Mouse (Mus musculus) left cerebral cortex, postnatal 14 days (tissue): ENCODE data around the gene Smarca4. TPM values are rescaled to one million over a fixed set of nuclear protein-coding genes. Genes with fewer than 3 reads are reported as not detected.
A peak's percentile ranks its signal among the peaks of the same experiment; 100 is the strongest.

Experiments
- DNase-seq, 2 experiments: peaks; one replicate each; pipeline ENCODE4 v3.0.0; 2021 to 2022; ENCODE audit warnings: low spot score in 2 of 2, mixed read lengths in 1 of 2
- intact Hi-C: fragments of 180-260 bp; cut with DNase I; formaldehyde crosslinking; loops from one replicate; pipeline ENCODE4 v1.15.1; 2025
- total RNA-seq, 2 experiments: library from RNA; stranded (reverse); gene quantifications; 2 replicates each; pipeline ENCODE4 v1.2.3; 2021

Gene Smarca4
- total RNA-seq, 2 experiments from 2014 or later = 129 TPM

DNA sequence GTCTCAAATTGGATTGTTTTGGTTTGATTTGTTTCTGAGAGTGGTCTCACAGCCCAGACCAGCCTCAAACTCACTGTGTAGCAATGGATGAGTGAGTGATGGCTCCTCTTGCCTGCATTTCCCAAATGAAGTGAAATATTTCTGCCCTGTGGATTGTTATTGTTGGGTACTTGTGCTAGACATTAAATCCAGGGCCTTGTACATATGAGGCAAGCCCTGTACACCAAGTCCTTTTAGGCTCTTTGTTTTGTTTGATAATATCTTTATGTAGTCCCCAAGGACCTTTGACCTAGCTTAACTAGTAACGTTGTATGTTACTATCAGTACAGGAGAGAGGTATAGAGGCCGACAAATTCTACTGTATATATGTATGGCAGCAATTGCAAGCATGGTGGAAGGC lies 21.1 kb upstream of the Smarca4 start:
- intact Hi-C loops = no loop called here

GRCm38 (mm10) chr9:21598198-21598597 lies 17.8 kb upstream of the Smarca4 start:
- intact Hi-C loops = no loop called here
- no peak for DNase-seq

More for the DNA sequence above, 21.1 kb upstream of the Smarca4 start:
- DNase-seq = no peak

DNA sequence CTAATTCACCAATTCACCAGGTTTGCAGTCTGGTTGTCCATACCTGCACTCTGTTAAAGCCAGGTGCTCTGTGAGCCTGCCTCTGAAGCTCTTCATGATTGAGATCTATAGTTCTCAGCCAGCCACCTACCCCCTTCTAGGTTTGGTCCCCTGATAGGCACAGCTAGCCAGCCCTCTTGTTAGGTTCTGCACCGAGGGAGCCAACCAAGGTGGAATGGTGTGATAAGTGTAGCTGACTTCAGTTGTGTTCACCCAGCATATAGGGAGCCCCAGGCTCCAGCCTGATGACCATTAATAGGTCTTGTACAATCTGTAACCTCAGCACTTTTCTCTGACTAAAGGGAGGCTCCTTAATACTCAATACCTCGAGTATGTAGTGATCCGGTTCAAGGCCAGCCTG lies 15.8 kb upstream of the Smarca4 start:
- DNase-seq = no peak
- intact Hi-C loops = loop anchor here (10.0 kb wide), 1 partner anchor 275 kb away; no protein-coding TSS in a partner anchor

GRCm38 (mm10) chr9:21601073-21601472 lies 14.9 kb upstream of the Smarca4 start:
- intact Hi-C loops = loop anchor here (10.0 kb wide), 1 partner anchor 274 kb away; no protein-coding TSS in a partner anchor

DNA sequence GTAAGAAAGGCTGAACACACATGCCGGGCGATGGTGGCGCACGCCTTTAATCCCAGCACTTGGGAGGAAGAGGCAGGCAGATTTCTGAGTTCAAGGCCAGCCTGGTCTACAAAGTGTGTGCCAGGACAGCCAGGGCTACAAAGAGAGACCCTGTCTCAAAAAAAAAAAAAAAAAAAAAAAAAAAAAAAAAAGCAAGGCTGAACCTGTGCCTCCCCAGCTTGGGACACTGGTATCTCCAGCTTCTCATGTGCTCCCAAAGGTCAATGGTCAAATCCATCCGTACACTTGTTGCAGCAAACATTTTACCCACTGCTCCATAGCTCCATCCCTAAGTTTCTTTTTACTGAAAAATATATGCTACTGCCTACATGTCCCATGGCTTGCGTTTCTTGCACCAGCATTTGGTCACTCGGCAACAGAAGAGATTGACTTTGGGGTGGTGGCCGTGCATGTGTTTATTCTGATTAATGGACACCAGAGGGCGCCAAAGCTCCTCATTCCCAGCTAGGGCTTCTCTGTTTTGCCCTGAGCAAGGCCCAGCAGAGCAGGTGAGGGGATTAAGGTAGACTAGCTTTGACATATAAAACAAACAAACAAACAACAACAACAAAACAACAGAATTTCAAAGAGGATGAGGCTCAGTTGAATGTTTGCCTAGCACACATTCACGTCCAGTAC lies 14.1 kb upstream of the Smarca4 start:
- intact Hi-C loops = loop anchor here (10.0 kb wide), 1 partner anchor 273 kb away; no protein-coding TSS in a partner anchor
- DNase-seq = peak; percentile 59 to 77

More at GRCm38 (mm10) chr9:21601073-21601472, 14.9 kb upstream of the Smarca4 start:
- DNase-seq = no peak

DNA sequence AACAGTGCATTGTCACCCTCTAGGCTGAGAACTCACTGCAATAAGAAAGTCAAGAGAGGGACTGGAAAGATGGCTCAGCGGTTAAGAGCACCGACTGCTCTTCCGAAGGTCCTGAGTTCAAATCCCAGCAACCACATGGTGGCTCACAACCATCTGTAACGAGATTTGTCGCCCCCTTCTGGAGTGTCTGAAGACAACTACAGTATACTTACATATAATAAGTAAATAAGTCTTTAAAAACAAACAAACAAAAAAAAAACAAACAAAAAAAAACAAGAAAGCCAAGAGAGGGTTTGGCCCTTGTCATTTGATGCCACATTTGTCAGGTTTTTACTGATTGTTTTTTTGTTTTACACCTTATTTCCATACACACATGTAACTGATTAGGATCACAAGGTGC lies 11.8 kb upstream of the Smarca4 start:
- no peak for DNase-seq
- intact Hi-C loops = loop anchor here (10.0 kb wide), 1 partner anchor 271 kb away; no protein-coding TSS in a partner anchor

GRCm38 (mm10) chr9:21605865-21606264 lies 10.1 kb upstream of the Smarca4 start:
- intact Hi-C loops = loop anchor here (10.0 kb wide), 1 partner anchor 269 kb away; no protein-coding TSS in a partner anchor
- no peak for DNase-seq

GRCm38 (mm10) chr9:21606648-21607047 lies 9.3 kb upstream of the Smarca4 start:
- intact Hi-C loops = loop anchor here (10.0 kb wide), 1 partner anchor 268 kb away; no protein-coding TSS in a partner anchor

GRCm38 (mm10) chr9:21609861-21610260 lies 6.1 kb upstream of the Smarca4 start:
- DNase-seq = no peak
- intact Hi-C loops = loop anchor here (10.0 kb wide), 1 partner anchor 265 kb away; no protein-coding TSS in a partner anchor

More at GRCm38 (mm10) chr9:21606648-21607047, 9.3 kb upstream of the Smarca4 start:
- no peak for DNase-seq

- no peak for DNase-seq
- intact Hi-C loops = no loop called here
These were observed 929 bp upstream of the Smarca4 start for GRCm38 (mm10) chr9:21614864-21615616.

DNA sequence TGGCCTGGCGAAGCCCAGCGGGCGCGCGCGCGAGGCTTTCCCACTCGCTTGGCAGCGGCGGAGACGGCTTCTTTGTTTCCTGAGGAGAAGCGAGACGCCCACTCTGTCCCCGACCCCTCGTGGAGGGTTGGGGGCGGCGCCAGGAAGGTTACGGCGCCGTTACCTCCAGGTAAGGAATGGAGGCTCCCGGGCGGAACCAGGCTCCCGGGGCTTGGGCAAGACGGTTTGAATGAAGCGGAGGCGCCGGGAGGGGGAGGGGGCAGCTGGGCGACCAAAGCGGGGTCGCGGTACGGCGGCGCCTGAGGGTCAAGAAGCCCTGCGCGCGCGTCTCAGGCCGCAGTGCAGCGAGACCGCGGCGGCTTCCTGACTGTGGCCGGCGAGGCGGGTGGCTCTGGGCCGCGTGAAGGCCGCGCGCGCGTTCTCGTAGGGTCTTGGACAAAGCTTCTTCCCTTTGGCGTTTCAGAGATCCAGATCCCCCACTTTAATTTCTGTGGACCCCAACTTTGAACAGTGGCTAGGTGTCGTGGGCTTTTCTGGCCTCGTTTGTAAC lies 338 bp downstream of the Smarca4 start:
- DNase-seq = peak; percentile 76 to 86
- intact Hi-C loops = no loop called here

- DNase-seq = no peak
- intact Hi-C loops = no loop called here
These were observed 1.1 kb downstream of the Smarca4 start for GRCm38 (mm10) chr9:21617066-21617465.

- intact Hi-C loops = no loop called here
- no peak for DNase-seq
These were observed 4.3 kb downstream of the Smarca4 start for GRCm38 (mm10) chr9:21620229-21620628.

- DNase-seq = no peak
- intact Hi-C loops = no loop called here
These were observed 6.7 kb downstream of the Smarca4 start for GRCm38 (mm10) chr9:21622676-21623075.

- DNase-seq = no peak
- intact Hi-C loops = no loop called here
These were observed 9.7 kb downstream of the Smarca4 start for GRCm38 (mm10) chr9:21625342-21626339.

DNA sequence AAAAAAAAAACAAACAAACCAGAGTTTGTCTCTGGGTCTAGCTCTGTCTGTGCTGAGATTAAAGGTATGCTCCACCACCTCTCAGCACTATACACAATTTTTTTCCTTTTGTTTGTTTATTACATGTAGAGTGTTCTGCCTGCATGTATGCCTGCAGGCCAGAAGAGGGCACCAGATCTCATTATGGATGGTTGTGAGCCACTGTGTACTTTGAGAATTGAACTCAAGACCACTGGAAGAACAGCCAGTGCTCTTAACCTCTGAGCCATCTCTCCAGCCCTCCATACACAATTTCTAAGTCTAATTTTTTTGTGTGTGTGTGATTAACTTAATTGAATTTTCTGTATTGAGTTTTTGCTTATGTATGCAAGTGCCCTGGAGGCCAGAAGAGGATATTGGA lies 10.6 kb downstream of the Smarca4 start:
- DNase-seq = no peak
- intact Hi-C loops = no loop called here

GRCm38 (mm10) chr9:21627145-21627795 lies 11.3 kb downstream of the Smarca4 start:
- intact Hi-C loops = no loop called here
- DNase-seq = no peak

GRCm38 (mm10) chr9:21630673-21631072 lies 14.7 kb downstream of the Smarca4 start:
- intact Hi-C loops = no loop called here
- peak; percentile 57 to 74 for DNase-seq
